Mouse (Mus musculus): ENCODE measurements around the gene Psma1. TPM values are rescaled to one million over a fixed set of nuclear protein-coding genes. Genes with fewer than 3 reads are reported as not detected.

The Psma1 gene
- polyA plus RNA-seq, 1 experiment = 218 TPM

DNA sequence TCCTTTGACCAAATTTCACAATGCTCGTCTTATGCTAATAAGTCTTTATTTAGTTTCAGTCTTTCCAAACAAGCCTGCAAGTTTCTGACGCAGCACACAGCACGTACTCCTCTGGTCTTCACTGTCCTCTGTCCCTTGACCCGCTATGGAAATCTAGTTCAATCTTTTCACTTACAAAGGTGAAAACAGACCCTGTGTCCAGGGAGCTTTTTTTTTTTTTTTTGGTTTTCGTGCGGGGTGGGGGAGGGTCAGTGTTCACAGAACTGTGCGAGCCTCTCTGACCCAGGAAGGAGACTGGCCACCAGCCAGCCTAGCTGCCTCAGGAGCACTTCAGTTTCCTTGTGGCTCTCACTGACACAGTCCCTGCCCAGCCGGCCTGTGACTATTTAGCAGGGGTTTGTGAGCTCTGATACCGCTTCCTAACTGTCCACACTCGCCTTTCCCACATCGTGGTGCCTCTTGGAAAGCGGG is 16.6 kb upstream of the Psma1 start:
- H3K4me3 ChIP-seq (ENCODE audit: insufficient read depth, low read depth, low read length) = peak overlapping the region; percentile 41
- peaks cover 17% of the 10 kb centered on the region; the same call in 1 of the 2 replicates for H3K4me1 ChIP-seq (ENCODE audit: control insufficient read depth, insufficient read depth, insufficient read length, low read length)
- H3K27ac ChIP-seq (replicated peaks; ENCODE audit: low read depth, low read length) = peak overlapping the region; percentile 99

DNA sequence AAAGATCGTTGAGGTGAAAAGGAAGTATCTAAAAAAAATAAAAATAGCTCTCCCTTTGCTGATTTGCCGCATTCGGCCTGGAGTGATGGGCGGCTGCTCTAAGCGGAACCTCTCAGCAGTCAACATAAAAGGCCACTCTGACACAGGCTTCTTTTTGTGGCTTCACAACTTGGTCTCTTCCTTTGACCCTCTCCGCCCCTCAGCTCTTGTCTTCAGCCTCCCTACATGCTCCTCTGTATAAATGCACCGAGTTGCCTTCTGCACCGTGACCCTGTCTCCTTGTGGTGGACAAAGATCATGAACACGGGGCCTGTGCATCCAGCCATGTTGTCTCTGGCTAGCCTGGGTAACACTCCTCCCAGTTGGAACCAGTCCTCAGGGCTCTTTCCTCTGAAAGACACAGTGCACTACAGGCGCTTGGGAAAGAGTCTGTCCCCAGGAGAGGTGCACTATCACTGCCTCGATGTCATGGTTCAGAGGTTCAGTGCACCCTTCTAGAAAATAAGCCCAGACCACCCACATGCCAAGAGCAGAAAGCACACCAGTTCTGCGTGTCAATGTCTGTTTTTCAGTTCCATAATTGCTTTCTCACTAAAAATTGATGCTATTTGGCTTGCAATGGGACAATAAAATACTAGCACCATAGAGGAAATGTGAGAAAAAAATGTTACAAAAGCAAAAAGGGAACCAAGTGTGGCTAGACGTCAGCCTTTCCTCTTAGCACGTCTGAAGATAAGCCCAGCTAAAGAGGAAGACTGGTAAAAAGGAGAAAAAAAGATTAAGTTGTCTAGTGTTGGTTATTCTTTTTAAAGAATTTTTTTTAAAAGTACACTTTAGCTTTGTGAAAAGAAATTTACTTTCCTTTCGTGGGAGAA is 15.8 kb upstream of the Psma1 start:
- Histone ChIP-seq H3K4me3 (ENCODE audit: insufficient read depth, low read depth, low read length) (no peak overlapping the region), H3K27ac (replicated peaks; ENCODE audit: low read depth, low read length) (peak overlapping the region; percentile 99)

DNA sequence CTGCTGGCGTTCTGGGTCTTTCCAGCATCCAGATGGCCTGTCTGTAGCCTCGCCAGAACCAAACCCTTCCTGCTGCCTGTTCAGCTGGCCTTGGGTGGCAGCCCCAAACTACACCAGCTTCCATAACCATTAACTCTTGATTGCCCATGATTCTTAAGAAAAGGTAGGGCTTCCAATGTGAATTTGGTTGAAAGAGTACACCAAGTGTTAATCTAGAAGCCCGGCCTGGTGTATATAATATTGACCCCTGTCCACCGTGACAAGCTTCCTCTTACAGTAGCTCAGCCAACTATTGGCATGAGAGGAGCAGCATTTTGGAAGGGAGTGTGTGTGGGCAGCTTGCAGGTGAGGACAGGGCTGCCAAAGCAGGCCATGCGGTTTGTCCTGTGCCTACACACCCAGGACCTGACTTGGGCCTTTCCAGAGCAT is 14.2 kb upstream of the Psma1 start:
- H3K4me3 ChIP-seq (ENCODE audit: insufficient read depth, low read depth, low read length) = no peak overlapping the region
- H3K4me1 ChIP-seq (ENCODE audit: control insufficient read depth, insufficient read depth, insufficient read length, low read length) = peaks cover 19% of the 10 kb centered on the region; the same call in 1 of the 2 replicates
- H3K27ac ChIP-seq (replicated peaks; ENCODE audit: low read depth, low read length) = peak overlapping the region; percentile 99

More for the DNA sequence above, 15.8 kb upstream of the Psma1 start:
- H3K4me1 ChIP-seq (ENCODE audit: control insufficient read depth, insufficient read depth, insufficient read length, low read length) = peaks cover 17% of the 10 kb centered on the region; the same call in 1 of the 2 replicates

DNA sequence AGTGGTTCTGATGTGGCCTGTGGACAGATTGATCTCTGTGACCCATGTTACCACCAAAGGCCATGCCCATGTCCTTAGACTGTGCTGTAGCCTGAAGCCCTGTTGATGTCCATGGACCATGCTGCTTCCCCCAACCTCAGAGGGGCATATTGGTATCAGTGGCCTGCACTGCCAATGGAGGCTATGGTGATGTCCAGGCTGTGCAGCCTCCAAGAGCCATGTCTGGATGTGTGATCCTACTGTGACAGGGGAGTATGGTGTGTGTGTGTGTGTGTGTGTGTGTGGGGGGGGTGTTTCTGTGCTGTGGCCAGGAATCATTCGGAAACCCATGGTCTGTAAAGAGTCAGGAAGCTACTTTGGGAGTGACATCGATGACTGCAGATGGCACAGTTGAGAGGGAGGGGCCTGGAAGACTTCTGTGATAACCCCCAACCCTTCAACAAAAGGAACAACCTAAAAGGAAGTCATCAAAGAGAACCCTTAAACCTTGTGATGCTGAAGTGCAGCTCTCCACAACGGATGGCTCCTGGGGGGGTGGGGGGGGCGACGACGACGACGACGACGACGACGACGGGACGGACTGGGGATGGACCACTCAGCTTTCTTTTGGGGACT is 8.5 kb upstream of the Psma1 start:
- H3K4me1 ChIP-seq (ENCODE audit: control insufficient read depth, insufficient read depth, insufficient read length, low read length) = peaks cover 5% of the 10 kb centered on the region

DNA sequence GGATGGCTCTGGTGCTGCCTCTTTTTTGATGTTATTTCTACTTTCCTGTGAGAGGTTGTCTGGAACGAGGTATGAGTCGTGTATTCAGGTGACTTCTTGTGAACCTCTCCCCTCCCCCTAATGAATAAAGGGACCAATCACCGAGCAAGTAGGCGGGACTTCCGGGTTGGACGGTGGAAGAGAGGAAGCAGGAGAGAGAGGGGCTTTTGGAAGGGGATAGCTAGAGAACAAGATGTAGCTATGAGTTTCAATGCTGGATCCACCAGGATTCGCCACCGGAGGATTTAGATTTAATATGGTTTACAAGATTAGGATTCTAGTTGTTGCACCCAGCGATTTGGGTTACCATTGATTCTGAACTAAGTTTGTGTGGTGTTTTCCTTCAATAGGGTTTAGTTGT is 7.1 kb upstream of the Psma1 start:
- H3K4me3 ChIP-seq (ENCODE audit: insufficient read depth, low read depth, low read length) = no peak overlapping the region
- H3K27ac ChIP-seq (replicated peaks; ENCODE audit: low read depth, low read length) = no peak overlapping the region
- H3K4me1 ChIP-seq (ENCODE audit: control insufficient read depth, insufficient read depth, insufficient read length, low read length) = peaks cover 5% of the 10 kb centered on the region

More for the DNA sequence above, 8.5 kb upstream of the Psma1 start:
- Histone ChIP-seq H3K27ac (replicated peaks; ENCODE audit: low read depth, low read length) (peak overlapping the region; percentile 94), H3K4me3 (ENCODE audit: insufficient read depth, low read depth, low read length) (no peak overlapping the region)

DNA sequence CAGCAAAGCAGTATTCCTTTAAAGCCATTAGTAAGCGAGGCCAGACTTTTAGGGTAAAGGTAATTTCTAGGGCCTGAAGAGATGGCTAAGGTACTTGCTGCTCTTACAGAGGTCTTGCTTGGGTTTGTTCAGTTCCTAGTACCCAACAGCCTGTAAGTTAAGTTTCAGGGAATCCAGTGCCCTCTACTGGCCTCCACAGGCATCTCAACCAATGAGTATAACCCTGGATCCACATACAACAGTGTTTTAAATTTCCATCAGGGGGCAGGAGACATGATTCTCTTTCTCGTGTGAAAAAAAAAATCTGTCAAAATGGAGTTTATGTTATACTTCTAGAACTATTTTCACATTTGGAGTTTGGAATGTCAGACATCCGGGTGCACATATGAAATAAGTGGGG is 5.8 kb upstream of the Psma1 start:
- Histone ChIP-seq H3K4me1 (ENCODE audit: control insufficient read depth, insufficient read depth, insufficient read length, low read length) (peaks cover 5% of the 10 kb centered on the region), H3K27ac (replicated peaks; ENCODE audit: low read depth, low read length) (peak overlapping the region; percentile 88)

DNA sequence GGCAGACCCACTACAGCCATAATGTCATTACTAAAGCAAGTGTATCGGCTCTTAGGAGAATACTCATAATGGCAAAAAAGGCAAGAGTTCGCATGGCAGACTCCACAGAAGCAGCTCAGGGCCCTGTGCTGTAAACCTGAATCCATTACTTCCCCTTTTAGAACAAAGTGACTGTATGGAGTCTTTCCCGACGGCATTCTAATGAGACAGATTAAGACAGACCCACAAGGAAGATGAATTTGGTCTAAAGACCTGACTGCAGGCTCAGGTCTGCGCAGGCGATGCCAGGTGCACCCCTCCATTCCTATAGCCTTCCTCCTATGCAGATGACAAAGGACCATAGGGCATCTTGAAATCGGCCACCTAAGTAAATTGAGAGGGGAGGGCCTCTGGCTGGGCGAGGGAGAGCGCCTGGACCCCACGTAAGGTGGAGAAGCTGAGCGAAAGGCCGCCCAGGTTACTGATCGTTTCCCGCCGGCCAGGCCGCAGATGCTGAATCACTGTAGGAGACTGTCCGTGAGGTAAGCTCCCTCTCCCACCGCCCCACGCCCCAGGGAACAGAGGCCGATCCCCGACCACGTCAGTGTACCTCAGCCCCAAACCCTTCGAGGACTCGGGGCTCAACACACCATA is 430 bp downstream of the Psma1 start:
- H3K27ac ChIP-seq (replicated peaks; ENCODE audit: low read depth, low read length) = peak overlapping the region; percentile 98
- peak overlapping the region; percentile 99 for H3K4me3 ChIP-seq (ENCODE audit: insufficient read depth, low read depth, low read length)
- H3K4me1 ChIP-seq (ENCODE audit: control insufficient read depth, insufficient read depth, insufficient read length, low read length) = peaks cover 2% of the 10 kb centered on the region; the same call in 1 of the 2 replicates

More for the DNA sequence above, 5.8 kb upstream of the Psma1 start:
- H3K4me3 ChIP-seq (ENCODE audit: insufficient read depth, low read depth, low read length) = no peak overlapping the region

DNA sequence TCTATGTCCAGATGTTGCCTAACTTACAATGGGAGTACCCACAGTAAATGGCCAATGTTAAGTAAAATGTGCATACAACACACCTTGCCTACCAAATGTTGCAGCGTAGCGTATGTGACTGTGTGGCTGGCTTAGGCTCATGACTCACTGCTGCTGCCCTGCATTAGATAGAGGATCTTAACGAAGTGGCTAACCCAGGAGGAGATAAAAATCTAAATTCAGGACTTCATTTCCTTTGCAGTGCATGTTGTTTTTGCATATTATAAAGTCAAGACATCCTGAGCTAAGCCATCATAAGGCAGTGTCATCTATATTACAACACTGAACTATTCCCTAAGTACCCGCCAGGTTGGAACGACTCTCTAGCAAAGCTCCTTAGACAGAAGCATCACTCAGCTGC is 7.5 kb downstream of the Psma1 start:
- H3K4me1 ChIP-seq (ENCODE audit: control insufficient read depth, insufficient read depth, insufficient read length, low read length) = no peaks in the 10 kb centered on the region
- H3K27ac ChIP-seq (replicated peaks; ENCODE audit: low read depth, low read length) = no peak overlapping the region
- no peak overlapping the region for H3K4me3 ChIP-seq (ENCODE audit: insufficient read depth, low read depth, low read length)

DNA sequence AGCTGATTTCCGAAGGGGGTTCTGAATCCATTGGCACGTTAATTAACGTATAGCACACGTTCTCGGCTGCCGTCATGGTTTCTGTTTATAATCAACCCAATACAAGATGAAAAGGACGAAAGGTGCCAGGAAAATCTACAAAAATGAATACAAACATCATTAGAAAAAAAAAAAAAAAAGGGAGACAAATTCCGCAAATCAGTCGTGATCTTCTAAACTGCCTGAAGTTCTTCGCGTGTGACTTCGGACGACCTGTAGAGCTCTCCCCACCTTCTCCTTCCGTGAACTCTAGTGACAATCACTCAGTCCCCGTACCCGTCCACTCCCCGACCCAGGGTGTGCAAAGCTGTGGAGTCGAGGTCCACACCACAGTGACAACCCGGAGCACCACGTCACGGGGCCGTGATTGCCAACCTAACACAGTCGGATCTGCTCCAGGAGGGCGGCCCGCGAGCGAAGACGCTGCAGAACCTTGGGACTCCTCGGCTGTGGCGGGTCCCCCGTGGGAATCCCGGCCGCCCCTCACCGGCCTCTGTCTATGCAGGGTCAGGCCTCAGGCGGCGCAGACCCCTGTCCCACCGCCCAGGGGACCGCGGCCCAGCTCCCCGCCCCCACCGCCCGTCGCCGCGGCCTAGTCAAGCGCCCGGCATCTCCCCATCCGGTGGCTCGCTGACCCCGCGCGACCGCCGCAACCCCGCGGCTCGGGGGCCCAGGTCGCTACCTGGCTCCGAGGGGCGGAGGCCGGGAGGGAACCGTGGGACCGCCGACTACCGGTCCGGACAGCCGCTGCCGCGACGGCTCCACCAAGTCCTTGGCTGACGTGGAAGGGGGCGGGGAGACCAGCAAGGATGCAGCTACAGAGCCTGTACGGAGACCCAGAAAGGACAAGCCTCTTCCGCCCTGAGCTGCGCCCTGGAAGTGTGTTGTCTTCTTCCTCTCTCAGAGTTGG is 21.8 kb downstream of the Psma1 start, which contains the start of gene Copb1:
Gene Copb1, minus strand, starts transcription at position 827 of the 949 bp plus-strand sequence.
- H3K4me3 ChIP-seq (ENCODE audit: insufficient read depth, low read depth, low read length) = peak within 1 kb of the TSS; percentile 65
- no peaks in the 10 kb centered on the region; the same call in 1 of the 2 replicates for H3K4me1 ChIP-seq (ENCODE audit: control insufficient read depth, insufficient read depth, insufficient read length, low read length)
- H3K27ac ChIP-seq (replicated peaks; ENCODE audit: low read depth, low read length) = peak within 1 kb of the TSS; percentile 80

DNA sequence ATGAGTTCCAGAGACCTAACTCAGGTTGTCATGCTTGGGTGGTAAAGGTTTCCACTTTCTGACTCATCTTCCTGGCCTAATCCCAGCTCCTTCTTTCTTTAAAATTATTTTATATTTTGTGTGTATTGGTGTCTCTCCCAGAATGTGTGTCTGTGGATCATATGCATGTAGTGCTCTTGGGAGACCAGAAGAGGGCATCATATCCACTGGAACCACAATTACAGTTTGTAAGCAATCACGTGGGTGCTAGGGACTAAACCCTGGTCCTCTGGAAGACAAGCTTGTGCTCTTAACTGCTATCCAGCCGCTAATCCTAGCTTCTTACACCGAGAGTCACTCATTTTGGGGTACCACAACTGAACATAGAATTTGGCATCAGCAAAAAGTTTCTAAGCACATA is 24.2 kb downstream of the Psma1 start:
- no peak overlapping the region for H3K4me3 ChIP-seq (ENCODE audit: insufficient read depth, low read depth, low read length)
- no peaks in the 10 kb centered on the region; the same call in 1 of the 2 replicates for H3K4me1 ChIP-seq (ENCODE audit: control insufficient read depth, insufficient read depth, insufficient read length, low read length)
- no peak overlapping the region for H3K27ac ChIP-seq (replicated peaks; ENCODE audit: low read depth, low read length)

DNA sequence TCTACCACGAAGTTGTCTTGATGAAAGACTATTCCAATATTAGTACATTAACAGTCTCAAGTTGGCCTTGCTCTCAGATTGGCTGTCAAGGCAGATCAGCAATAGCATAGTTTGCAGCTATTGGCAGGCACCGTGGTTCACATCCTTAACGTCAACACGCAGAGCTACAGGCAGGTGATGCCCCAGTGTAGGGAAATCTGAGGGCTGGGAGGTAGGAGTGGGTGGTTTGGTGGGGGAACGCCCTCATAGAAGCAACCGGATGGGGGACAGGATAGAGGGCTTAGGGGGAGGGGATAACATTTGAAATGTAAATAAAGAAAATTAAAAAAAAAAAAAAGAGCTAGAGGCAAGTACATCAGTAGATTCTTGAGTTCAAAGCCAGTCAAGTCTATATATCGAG is 41.9 kb downstream of the Psma1 start:
- Histone ChIP-seq H3K27ac (replicated peaks; ENCODE audit: low read depth, low read length) (no peak overlapping the region), H3K4me1 (ENCODE audit: control insufficient read depth, insufficient read depth, insufficient read length, low read length) (no peaks in the 10 kb centered on the region), H3K4me3 (ENCODE audit: insufficient read depth, low read depth, low read length) (no peak overlapping the region)

DNA sequence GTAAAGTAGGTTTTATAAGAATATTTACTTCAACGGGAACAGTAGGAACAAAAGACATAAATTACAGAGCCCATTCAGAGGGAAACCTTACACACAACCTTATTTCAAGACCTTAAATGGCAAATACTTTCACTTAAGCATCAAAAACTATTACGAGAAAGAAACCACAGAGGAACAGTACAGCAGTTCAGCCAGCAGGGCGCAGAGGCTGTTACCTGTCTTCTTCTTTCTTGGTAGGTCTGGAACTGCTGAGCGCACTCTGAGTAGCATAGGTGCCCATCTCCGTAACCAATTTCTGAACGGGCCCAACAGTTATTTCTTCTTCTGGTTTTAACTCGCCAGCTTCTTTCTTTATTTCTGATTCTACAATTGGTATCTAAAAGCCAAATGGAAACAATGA is 42.9 kb downstream of the Psma1 start:
- no peaks in the 10 kb centered on the region for H3K4me1 ChIP-seq (ENCODE audit: control insufficient read depth, insufficient read depth, insufficient read length, low read length)
- no peak overlapping the region for H3K4me3 ChIP-seq (ENCODE audit: insufficient read depth, low read depth, low read length)
- H3K27ac ChIP-seq (replicated peaks; ENCODE audit: low read depth, low read length) = no peak overlapping the region

DNA sequence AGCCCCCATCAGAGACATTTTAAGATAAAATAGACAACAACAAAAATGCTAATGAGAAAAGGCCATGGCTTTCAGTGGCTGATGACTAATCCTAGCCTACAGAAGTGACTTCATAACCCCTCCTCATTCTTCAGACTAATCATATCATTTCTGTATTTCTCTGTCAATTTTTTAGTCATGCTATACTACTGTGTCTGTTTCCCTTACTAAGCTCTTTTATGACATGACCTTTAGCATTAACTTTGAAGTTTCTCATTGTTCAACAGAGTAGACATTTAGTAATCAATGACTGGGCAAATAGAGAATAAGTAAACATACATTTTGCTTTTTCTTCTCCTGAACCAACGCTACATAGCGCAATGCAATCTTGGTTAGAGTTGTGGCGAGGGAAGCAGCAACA is 44.1 kb downstream of the Psma1 start:
- Histone ChIP-seq H3K4me3 (ENCODE audit: insufficient read depth, low read depth, low read length) (no peak overlapping the region), H3K4me1 (ENCODE audit: control insufficient read depth, insufficient read depth, insufficient read length, low read length) (no peaks in the 10 kb centered on the region), H3K27ac (replicated peaks; ENCODE audit: low read depth, low read length) (no peak overlapping the region)

DNA sequence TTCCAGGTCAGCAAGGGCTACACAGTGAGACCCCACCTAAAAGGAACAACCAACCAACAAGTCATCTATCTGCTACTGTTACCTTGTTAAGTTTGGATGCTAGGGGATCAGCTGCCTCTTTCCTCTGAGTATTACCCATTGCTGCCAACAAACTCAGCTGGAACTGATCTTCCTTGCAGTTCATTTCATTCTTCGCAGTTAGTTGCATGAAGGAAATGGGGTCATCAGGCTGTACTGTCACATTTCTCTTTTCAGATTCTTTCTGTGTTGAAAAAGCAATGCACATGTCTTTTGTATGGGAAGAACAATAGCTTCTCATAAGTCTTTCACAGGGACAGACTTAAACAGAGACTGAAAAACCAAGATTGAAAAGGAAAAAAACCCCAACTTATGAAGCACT is 49.4 kb downstream of the Psma1 start:
- H3K27ac ChIP-seq (replicated peaks; ENCODE audit: low read depth, low read length) = no peak overlapping the region
- H3K4me1 ChIP-seq (ENCODE audit: control insufficient read depth, insufficient read depth, insufficient read length, low read length) = no peaks in the 10 kb centered on the region
- no peak overlapping the region for H3K4me3 ChIP-seq (ENCODE audit: insufficient read depth, low read depth, low read length)
